Mouse (Mus musculus) retina, adult 2 months (tissue): ENCODE results near the gene Slc26a1.

Experiments used
- DNase-seq: peaks from one replicate; pipeline ENCODE4 v3.0.0-alpha.2; 2012; ENCODE audit warnings: low read depth, low spot score

Gene Slc26a1

GRCm38 (mm10) chr5:108621870-108622269 is 53.5 kb downstream of the Slc26a1 start:
- DNase-seq = no peak
